Mouse (Mus musculus) ovary, postnatal 14 days (tissue): Measurements from ENCODE around the gene Lrrc7.
A peak's percentile ranks its signal among the peaks of the same experiment; 100 is the strongest.

Experiments
- DNase-seq: peaks from one replicate; pipeline ENCODE4 v3.0.0; 2022; ENCODE audit warnings: low spot score

Gene Lrrc7

GRCm38 (mm10) chr3:158068613-158069263, 493.3 kb downstream of the Lrrc7 start:
- no peak for DNase-seq

- DNase-seq, result no peak
Observed at GRCm38 (mm10) chr3:158067916-158068315, 494.1 kb downstream of the Lrrc7 start.

GRCm38 (mm10) chr3:158065256-158065655, 496.8 kb downstream of the Lrrc7 start:
- DNase-seq, result no peak

GRCm38 (mm10) chr3:158061811-158062523, 500.1 kb downstream of the Lrrc7 start:
- DNase-seq, result no peak

DNA sequence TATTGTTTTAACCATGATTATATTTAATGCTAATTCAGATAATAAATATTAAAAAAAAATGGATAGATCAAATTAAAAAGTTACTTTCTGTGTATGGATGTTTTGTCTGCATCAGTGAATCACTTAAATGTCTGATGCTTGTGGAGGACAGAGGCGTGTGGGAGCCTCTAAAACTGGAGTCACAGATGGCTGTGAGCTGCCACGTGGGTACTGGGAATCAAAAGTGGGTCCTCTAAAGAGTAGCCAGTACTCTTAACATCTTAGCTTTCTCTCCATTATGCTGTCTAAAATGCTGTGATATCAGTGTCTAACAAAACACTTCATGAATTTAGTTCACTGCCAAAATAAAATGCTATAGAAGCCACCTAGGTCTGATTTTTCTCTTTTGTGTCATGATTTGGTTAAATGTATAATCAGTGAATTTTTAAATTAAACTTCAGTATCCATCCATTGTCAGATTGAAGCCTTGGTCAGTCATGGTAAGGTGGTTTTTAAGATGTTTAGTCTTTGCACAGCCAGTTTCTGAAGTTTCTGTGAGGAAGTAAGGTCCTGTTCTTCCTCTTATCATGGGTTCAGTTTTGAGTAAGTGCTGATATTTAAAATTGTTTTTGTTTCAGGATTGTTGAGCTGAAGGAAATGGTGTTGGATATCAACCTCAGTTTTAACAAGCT, 501.3 kb downstream of the Lrrc7 start:
- DNase-seq, result no peak

DNA sequence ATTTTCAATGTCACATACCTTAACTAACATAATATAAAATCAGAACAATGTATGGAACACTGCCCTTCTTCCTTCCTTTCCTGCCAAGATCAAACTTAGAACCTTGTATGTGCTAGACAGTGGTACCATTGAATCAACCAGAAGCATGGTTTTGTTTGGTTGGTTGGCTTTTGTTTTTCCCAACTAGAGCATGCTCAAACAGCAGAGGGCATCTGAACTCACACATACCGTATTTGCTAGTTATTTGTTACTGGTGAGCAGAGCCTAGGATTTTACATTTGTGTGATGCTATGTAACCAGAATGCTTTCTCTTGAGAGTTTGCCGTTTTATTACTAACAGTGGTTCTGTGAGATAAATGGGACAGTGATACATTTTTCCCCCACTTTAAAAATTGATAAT, 512.5 kb downstream of the Lrrc7 start:
- no peak for DNase-seq

DNA sequence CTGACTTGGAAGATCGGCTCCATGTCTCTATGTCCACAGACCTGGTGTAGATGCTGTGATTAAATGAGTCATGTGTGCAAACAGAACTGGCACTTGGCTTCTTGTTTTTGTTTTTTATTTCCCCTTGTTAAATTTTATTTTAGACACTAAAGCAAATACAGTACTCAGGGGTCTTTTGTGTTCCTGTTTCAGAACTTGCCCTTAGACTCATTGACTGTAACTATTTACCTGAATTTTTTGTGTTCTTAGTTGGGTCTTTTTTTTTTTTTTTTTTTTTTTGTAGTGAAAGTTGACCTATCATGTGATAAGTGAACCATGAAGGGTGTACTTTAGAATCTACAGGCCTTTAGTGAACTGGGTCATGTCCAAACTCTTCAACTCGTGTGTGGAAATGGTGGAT, 521.3 kb downstream of the Lrrc7 start:
- no peak for DNase-seq

GRCm38 (mm10) chr3:158038106-158038505, 523.9 kb downstream of the Lrrc7 start:
- no peak for DNase-seq

DNA sequence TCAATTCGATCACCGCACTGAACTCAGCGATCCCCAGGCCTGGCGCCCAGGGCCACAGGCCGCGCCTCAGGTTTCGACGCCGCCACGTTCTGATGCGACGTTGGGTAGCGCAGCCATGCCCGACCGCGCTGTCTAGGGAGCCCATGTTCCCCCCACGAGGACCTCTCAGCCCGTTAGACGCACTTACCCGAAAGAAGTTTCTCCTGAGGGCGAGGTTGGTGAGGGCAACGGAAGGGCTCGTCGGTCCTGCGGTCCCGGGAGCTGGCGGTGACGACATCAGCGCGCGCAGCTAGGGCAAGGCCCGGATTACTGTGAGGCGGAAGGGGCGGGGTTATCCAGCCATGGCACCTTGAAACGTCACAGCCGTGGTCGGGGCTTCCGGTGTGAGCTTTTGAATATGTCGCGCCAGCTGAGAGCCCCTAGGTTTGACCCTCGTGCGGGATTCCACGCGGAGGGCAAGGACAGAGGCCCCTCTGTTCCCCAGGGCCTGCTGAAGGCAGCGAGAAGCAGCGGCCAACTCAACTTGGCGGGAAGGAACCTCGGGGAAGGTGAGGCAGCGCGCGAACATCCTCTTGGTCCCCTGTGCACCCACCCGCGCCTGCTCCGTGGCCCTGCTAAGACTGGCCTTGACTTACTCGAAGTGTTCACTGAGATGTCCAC, 525.6 kb downstream of the Lrrc7 start, which contains the start of the genes Srsf11 and Lrrc40:
Srsf11 (minus strand) TSS at position 311 of the 660 bp plus-strand sequence.
Lrrc40 (plus strand) TSS at position 334 of the 660 bp plus-strand sequence.
- peak; percentile 89 for DNase-seq

GRCm38 (mm10) chr3:158035866-158036265, 526.2 kb downstream of the Lrrc7 start:
- no peak for DNase-seq
